Mouse (Mus musculus): Measurements from ENCODE around the gene Kcnip4.

DNA sequence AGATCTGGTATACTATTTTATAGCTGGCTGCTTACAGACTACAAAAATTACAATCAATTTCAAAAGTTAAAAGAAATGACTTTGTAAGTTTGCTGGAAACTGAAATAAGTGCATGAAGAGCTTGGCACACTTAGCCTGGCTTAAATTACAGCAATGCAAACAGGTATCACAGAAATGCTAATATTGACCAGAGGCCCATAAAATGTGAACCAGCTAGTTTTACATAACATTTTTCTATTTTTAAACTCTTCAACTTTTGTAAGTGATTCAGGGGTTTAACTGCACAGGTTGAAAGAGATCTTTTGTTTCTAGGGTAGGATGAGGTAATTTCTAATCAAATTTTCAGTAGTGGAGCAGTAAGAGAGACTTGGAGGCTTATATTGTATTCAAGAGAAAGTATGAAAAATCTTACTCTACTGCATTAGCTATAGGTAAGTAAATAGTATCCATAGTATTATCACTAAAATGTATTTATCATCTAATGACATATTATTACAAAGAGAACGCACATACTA, 535.5 kb downstream of the Kcnip4 start:
- TF ChIP-seq ZC3H11A (IDR thresholded peaks at IDR 0.05; ENCODE audit: borderline replicate concordance, low read depth, low read length) = no peak
- TF ChIP-seq MAFK (IDR thresholded peaks at IDR 0.05; ENCODE audit: insufficient read depth, low read depth, low read length) = no peak
- no peak for TF ChIP-seq HCFC1 (IDR thresholded peaks at IDR 0.05; ENCODE audit: borderline replicate concordance, insufficient read depth, low read length)
- TF ChIP-seq CHD2 (IDR thresholded peaks at IDR 0.05; ENCODE audit: low read depth, low read length) = no peak
- no peak for TF ChIP-seq ZNF384 (IDR thresholded peaks at IDR 0.05; ENCODE audit: low read depth, low read length)

Measured in ES-E14 (cell line).